Mouse (Mus musculus) CH12.LX (cell line): ENCODE data around the gene Bpgm. TPM values are rescaled to one million over a fixed set of nuclear protein-coding genes. Genes with fewer than 3 reads are reported as not detected.

Experiments used
- DNase-seq: peaks from one replicate; pipeline ENCODE4 v3.0.0-alpha.2; 2013; ENCODE audit errors: extremely low read depth
- H3K27ac ChIP-seq: 2 replicates; pipeline ENCODE4 v1.5.1; 2012; ENCODE audit warnings: low read depth, mild to moderate bottlenecking, control low read depth, moderate library complexity; ENCODE audit not compliant: insufficient read depth
- H3K27me3 ChIP-seq: replicated peaks from 2 replicates; pipeline ENCODE3; 2012; ENCODE audit warnings: inconsistent platforms
- H3K36me3 ChIP-seq, 2 experiments: replicated peaks in 1 of 2; 2 replicates each; pipeline versions ENCODE3 to v1.6.1; 2012; ENCODE audit warnings: inconsistent platforms in 1 of 2, low read length in 1 of 2, mild to moderate bottlenecking in 1 of 2, mixed read lengths in 1 of 2, moderate library complexity in 1 of 2; ENCODE audit not compliant: control insufficient read depth in 1 of 2, insufficient read depth in 1 of 2
- H3K4me1 ChIP-seq, 2 experiments: 2 replicates each; pipeline ENCODE4 v1.6.1; 2012; ENCODE audit warnings: inconsistent platforms in 1 of 2, moderate library complexity in 1 of 2; ENCODE audit not compliant: insufficient read depth in 2 of 2, control insufficient read depth in 1 of 2
- H3K4me2 ChIP-seq: 2 replicates; pipeline ENCODE4 v1.6.1; 2012; ENCODE audit warnings: low read depth, mild to moderate bottlenecking, control low read depth; ENCODE audit not compliant: poor library complexity, insufficient read depth, severe bottlenecking
- H3K4me3 ChIP-seq, 3 experiments: fragments of 150-350 bp in 1 of 3; sonication (generic) in 1 of 3; replicated peaks in 1 of 3; 2 replicates each; pipeline versions ENCODE3 to v1.5.1; 2011 to 2012; ENCODE audit warnings: low read depth in 2 of 3, low read length in 2 of 3, mild to moderate bottlenecking in 2 of 3, moderate library complexity in 2 of 3, control low read depth in 1 of 3, improper control_type of control experiment in 1 of 3, inconsistent platforms in 1 of 3, mixed read lengths in 1 of 3; ENCODE audit not compliant: poor library complexity in 1 of 3
- H3K79me2 ChIP-seq: replicated peaks from 2 replicates; pipeline ENCODE4 v1.6.1; 2012; ENCODE audit warnings: mild to moderate bottlenecking, moderate library complexity; ENCODE audit not compliant: control insufficient read depth, poor library complexity, insufficient read depth, severe bottlenecking; ENCODE audit errors: extremely low read depth
- H3K9ac ChIP-seq: 2 replicates; pipeline ENCODE4 v1.6.1; 2012; ENCODE audit warnings: low read depth, mild to moderate bottlenecking, control low read depth, moderate library complexity; ENCODE audit not compliant: insufficient read depth
- H3K9me3 ChIP-seq: replicated peaks from 2 replicates; pipeline ENCODE3; 2012; ENCODE audit warnings: low read length, inconsistent platforms, mixed read lengths
- BHLHE40 ChIP-seq: IDR thresholded peaks from 2 replicates; pipeline ENCODE4 v1.6.1; 2011; ENCODE audit warnings: mild to moderate bottlenecking, low read depth, low read length, improper control_type of control experiment
- CHD1 ChIP-seq: IDR thresholded peaks from 2 replicates; pipeline ENCODE4 v1.6.1; 2012; ENCODE audit warnings: low read depth, low read length, improper control_type of control experiment, inconsistent platforms
- E2F4 ChIP-seq: IDR thresholded peaks from 2 replicates; pipeline ENCODE4 v1.6.1; 2011; ENCODE audit warnings: low read depth, low read length, improper control_type of control experiment; ENCODE audit not compliant: insufficient replicate concordance
- EP300 ChIP-seq: IDR thresholded peaks from 2 replicates; pipeline ENCODE4 v1.6.1; 2011; ENCODE audit warnings: low read length, improper control_type of control experiment
- ETS1 ChIP-seq: conservative IDR thresholded peaks from 2 replicates; pipeline ENCODE4 v1.6.1; 2012; ENCODE audit warnings: low read depth, mild to moderate bottlenecking, inconsistent platforms, low read length, improper control_type of control experiment, moderate library complexity
- GABPA ChIP-seq: IDR thresholded peaks from 2 replicates; pipeline ENCODE4 v1.6.1; 2012; ENCODE audit warnings: low read depth, low read length, improper control_type of control experiment, inconsistent platforms; ENCODE audit not compliant: insufficient replicate concordance
- IRF4 ChIP-seq: IDR thresholded peaks from 2 replicates; pipeline ENCODE4 v1.6.1; 2014; ENCODE audit warnings: low read depth, mild to moderate bottlenecking, inconsistent platforms, low read length, improper control_type of control experiment
- JUN ChIP-seq: IDR thresholded peaks from 2 replicates; pipeline ENCODE4 v1.6.1; 2011; ENCODE audit warnings: low read depth, mild to moderate bottlenecking, low read length, improper control_type of control experiment, moderate library complexity; ENCODE audit not compliant: insufficient read depth
- JUND ChIP-seq: conservative IDR thresholded peaks from 2 replicates; pipeline ENCODE4 v1.6.1; 2011; ENCODE audit warnings: low read depth, low read length, improper control_type of control experiment
- KAT2A ChIP-seq: IDR thresholded peaks from 2 replicates; pipeline ENCODE4 v1.6.1; 2012; ENCODE audit warnings: low read length, improper control_type of control experiment, inconsistent platforms; ENCODE audit not compliant: insufficient replicate concordance
- MAFK ChIP-seq: IDR thresholded peaks from 2 replicates; pipeline ENCODE4 v1.6.1; 2011; ENCODE audit warnings: low read length, improper control_type of control experiment; ENCODE audit not compliant: insufficient replicate concordance
- MAX ChIP-seq: IDR thresholded peaks from 2 replicates; pipeline ENCODE4 v1.6.1; 2011; ENCODE audit warnings: low read length, improper control_type of control experiment
- MAZ ChIP-seq: IDR thresholded peaks from 2 replicates; pipeline ENCODE4 v1.6.1; 2012; ENCODE audit warnings: low read depth, mild to moderate bottlenecking, inconsistent platforms, low read length, improper control_type of control experiment, moderate library complexity
- MEF2A ChIP-seq: IDR thresholded peaks from 2 replicates; pipeline ENCODE4 v1.6.1; 2014; ENCODE audit warnings: low read depth, mild to moderate bottlenecking, inconsistent platforms, low read length, improper control_type of control experiment, borderline replicate concordance
- MYC ChIP-seq: IDR thresholded peaks from 2 replicates; pipeline ENCODE4 v1.6.1; 2011; ENCODE audit warnings: low read depth, mild to moderate bottlenecking, improper control_type of control experiment, low read length
- NRF1 ChIP-seq: IDR thresholded peaks from 2 replicates; pipeline ENCODE4 v1.6.1; 2014; ENCODE audit warnings: low read depth, mild to moderate bottlenecking, inconsistent platforms, low read length, improper control_type of control experiment, moderate library complexity
- POLR2AphosphoS2 ChIP-seq: IDR thresholded peaks from 2 replicates; pipeline ENCODE4 v1.6.1; 2011; ENCODE audit warnings: low read depth, low read length, improper control_type of control experiment
- SIN3A ChIP-seq: IDR thresholded peaks from 2 replicates; pipeline ENCODE4 v1.6.1; 2012; ENCODE audit warnings: low read length, improper control_type of control experiment, inconsistent platforms
- SMC3 ChIP-seq: IDR thresholded peaks from 2 replicates; pipeline ENCODE4 v1.6.1; 2011; ENCODE audit warnings: low read depth, low read length, improper control_type of control experiment
- UBTF ChIP-seq: IDR thresholded peaks from 2 replicates; pipeline ENCODE4 v1.6.1; 2012; ENCODE audit warnings: low read depth, mild to moderate bottlenecking, inconsistent platforms, low read length, improper control_type of control experiment, moderate library complexity
- ZKSCAN1 ChIP-seq: IDR thresholded peaks from 2 replicates; pipeline ENCODE4 v1.6.1; 2012; ENCODE audit warnings: low read depth, inconsistent platforms, low read length, improper control_type of control experiment, borderline replicate concordance
- ZMIZ1 ChIP-seq: IDR thresholded peaks from 2 replicates; pipeline ENCODE4 v1.6.1; 2012; ENCODE audit warnings: low read depth, mild to moderate bottlenecking, inconsistent platforms, low read length, improper control_type of control experiment
- dilution Hi-C: fragments of 300-500 bp; cut with MboI; formaldehyde crosslinking; loops from 2 replicates; pipeline ENCODE4 v1.14.3; 2020; ENCODE audit warnings: low sequenced_read_pairs; ENCODE audit not compliant: extremely low pct_unique_long_range_greater_than_20kb, extremely low pct_ligation_motif_present
- in situ Hi-C: fragments of 300-500 bp; cut with MboI; formaldehyde crosslinking; loops from 3 replicates; pipeline ENCODE4 v1.14.3; 2019; ENCODE audit warnings: low sequenced_read_pairs, low pct_ligation_motif_present, low pct_unique_long_range_greater_than_20kb, mixed read lengths
- polyA plus RNA-seq: library from polyadenylated mRNA; unstranded; fragments of >175 nt; gene quantifications from 2 replicates; pipeline ENCODE4 v1.2.1, GENCODE M21; 2012; ENCODE audit warnings: low read depth; ENCODE audit not compliant: insufficient read length
- total RNA-seq, 2 experiments: library from RNA; depleted of rRNA; stranded (reverse); fragments of 300-350 nt in 1 of 2; fragments of >200 nt in 1 of 2; gene quantifications; 2 replicates each; pipeline ENCODE4 v1.2.3; 2012 to 2014

Bpgm gene
- total and polyA plus RNA-seq, 3 experiments: 10.8 to 12.7 (median 10.9) TPM

- no peaks in the 10 kb centered on the region; a peak in 1 of 4 replicates for H3K4me1 ChIP-seq
- H3K27ac ChIP-seq: no peak overlapping the region
- no peak overlapping the region for H3K9ac ChIP-seq
- no peaks in the 10 kb centered on the region for H3K9me3 ChIP-seq
- no peak overlapping the region for H3K4me2 ChIP-seq
- H3K79me2 ChIP-seq: no peaks in the 10 kb centered on the region
- H3K4me3 ChIP-seq: no peak overlapping the region
- no peaks in the 10 kb centered on the region for H3K27me3 ChIP-seq
- in situ Hi-C loops: no loop called here
- dilution Hi-C loops: no loop called here
- no peaks in the 10 kb centered on the region for H3K36me3 ChIP-seq
- DNase-seq: no peak
- no peak for TF ChIP-seq E2F4
- TF ChIP-seq EP300: no peak
- no peak for TF ChIP-seq ZMIZ1
- TF ChIP-seq BHLHE40: no peak
- no peak for TF ChIP-seq MEF2A
- no peak for TF ChIP-seq SMC3
- TF ChIP-seq MAZ: no peak
- no peak for TF ChIP-seq NRF1
- TF ChIP-seq ETS1: no peak
- TF ChIP-seq JUN: no peak
- TF ChIP-seq UBTF: no peak
- TF ChIP-seq MYC: no peak
- TF ChIP-seq MAX: no peak
- no peak for TF ChIP-seq GABPA
- TF ChIP-seq KAT2A: no peak
- TF ChIP-seq POLR2AphosphoS2: no peak
Observed at GRCm38 (mm10) chr6:34528131-34528530, 52.1 kb downstream of the Bpgm start.

- in situ Hi-C loops: no loop called here
- no peak overlapping the region for H3K4me2 ChIP-seq
- H3K36me3 ChIP-seq: no peaks in the 10 kb centered on the region
- H3K9me3 ChIP-seq: no peaks in the 10 kb centered on the region
- dilution Hi-C loops: no loop called here
- no peaks in the 10 kb centered on the region for H3K27me3 ChIP-seq
- no peak overlapping the region for H3K4me3 ChIP-seq
- TF ChIP-seq SIN3A: no peak
- no peak for TF ChIP-seq GABPA
- no peak for TF ChIP-seq CHD1
- no peak for TF ChIP-seq ZKSCAN1
- no peak for TF ChIP-seq MAFK
- no peak for TF ChIP-seq JUND
- TF ChIP-seq ZMIZ1: no peak
- TF ChIP-seq IRF4: no peak
- no peaks in the 10 kb centered on the region for H3K79me2 ChIP-seq
- no peak for DNase-seq
- H3K27ac ChIP-seq: no peak overlapping the region
- H3K4me1 ChIP-seq: peaks cover 0 to 6% of the 10 kb centered on the region in 2 experiments; a peak in 1 of 4 replicates
- H3K9ac ChIP-seq: no peak overlapping the region
Observed at GRCm38 (mm10) chr6:34529992-34530391, 54.0 kb downstream of the Bpgm start.
